Mouse (Mus musculus) urinary bladder, postnatal 10 days (tissue): Measurements from ENCODE around the gene Lrrn4cl.
"Not testable (repeated sequence)": the region's sequence is repeated elsewhere in the genome, so short reads cannot be mapped to it uniquely, and the experiment has no call there.

Experiments used
- DNase-seq: peaks from one replicate; pipeline ENCODE4 v3.0.0; 2022; ENCODE audit warnings: low spot score

Gene Lrrn4cl

GRCm38 (mm10) chr19:8850402-8850901, at the start of gene Lrrn4cl:
Gene Lrrn4cl (plus strand): TSS chr19:8850768.
- no peak for DNase-seq

GRCm38 (mm10) chr19:8802130-8802821, 48.3 kb upstream of the Lrrn4cl start, which contains the start of gene Zbtb3:
Gene Zbtb3 (plus strand): TSS chr19:8802555.
- DNase-seq, result peak; percentile 70

DNA sequence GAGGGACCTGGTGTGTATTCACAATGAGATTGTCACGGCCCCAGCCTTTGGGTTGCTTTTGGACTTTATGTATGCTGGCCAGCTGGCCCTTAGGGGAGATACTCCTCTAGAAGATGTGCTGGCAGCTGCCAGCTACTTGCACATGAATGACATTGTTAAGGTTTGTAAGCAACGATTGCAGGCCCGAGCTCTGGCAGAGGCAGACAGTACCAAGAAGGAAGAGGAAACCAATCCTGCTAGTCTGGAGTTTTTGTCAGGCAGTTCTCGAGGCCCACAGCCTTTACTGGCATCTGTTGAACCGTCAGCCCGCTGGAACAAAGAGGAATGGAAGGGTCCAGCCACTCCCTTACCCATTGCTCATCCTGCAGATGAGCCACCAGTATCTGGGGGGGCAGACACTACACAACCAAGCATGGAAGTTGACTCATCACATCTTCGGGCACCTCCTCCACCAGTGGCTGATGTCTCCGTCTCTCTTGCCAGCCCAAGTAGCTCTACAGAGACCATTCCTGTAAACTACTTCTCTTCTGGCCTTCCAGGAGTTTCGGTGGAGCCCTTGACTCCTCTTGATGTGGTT, 47.3 kb upstream of the Lrrn4cl start:
- no peak for DNase-seq

DNA sequence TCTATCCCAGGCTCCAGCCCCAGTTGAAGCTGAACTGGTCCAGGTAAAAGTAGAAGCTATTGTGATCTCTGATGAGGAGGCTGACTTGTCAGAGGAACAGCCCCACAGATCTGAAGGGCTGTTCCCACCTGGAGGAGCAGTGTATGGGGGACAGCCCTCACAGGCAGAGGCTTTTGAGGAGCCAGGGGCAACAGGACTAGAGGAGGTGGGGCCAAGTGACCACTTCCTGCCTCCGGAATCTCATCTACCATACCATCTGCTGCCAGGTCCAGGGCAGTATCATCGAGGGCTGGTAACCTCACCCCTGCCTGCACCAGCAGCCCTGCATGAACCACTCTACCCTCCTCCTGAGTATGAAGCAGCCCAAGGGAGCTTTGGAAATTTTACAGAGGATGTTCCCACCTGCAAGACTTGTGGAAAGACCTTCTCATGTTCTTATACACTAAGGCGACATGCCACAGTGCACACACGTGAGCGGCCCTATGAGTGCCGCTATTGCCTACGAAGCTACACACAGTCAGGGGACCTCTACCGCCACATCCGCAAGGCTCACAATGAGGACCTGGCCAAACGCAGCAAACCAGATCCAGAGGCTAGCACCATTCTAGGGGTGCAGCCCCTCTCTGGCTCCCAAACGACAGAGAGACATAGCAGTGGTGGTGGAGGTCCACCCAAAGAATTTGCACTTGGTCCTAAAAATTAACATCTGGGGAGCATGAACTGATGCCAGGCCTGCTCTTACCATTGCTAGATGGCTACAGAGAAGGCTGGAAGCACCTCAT, 46.5 kb upstream of the Lrrn4cl start:
- no peak for DNase-seq

- DNase-seq, result no peak
Measured at GRCm38 (mm10) chr19:8806810-8807209, 43.8 kb upstream of the Lrrn4cl start.

- no peak for DNase-seq
Measured at GRCm38 (mm10) chr19:8815812-8816211, 34.8 kb upstream of the Lrrn4cl start.

GRCm38 (mm10) chr19:8817001-8817400, 33.6 kb upstream of the Lrrn4cl start:
- DNase-seq, result no peak

DNA sequence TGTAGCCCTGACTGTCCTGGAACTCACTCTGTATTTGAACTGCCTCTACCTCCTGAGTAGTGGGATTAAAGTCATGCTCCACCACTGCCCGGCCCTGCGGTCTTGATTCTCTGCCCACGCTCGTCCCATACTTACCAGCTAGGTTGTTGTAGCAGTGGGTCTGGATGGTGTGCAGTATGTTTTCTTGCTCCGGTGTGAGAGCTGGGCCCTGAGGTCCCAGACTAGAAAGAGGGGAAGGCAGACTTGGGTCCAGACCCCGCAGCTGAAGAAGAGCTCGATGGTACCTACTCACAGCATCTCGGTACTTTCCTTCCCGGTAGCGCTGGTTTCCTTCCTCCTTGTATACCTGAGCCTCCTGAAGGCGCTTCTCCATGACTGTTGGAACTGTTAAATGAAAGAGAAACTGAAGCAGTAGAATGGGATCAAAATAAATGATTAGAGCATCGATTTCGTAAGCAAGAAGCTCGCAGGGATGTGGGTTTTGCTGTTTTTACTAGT, 32.2 kb upstream of the Lrrn4cl start:
- no peak for DNase-seq

DNA sequence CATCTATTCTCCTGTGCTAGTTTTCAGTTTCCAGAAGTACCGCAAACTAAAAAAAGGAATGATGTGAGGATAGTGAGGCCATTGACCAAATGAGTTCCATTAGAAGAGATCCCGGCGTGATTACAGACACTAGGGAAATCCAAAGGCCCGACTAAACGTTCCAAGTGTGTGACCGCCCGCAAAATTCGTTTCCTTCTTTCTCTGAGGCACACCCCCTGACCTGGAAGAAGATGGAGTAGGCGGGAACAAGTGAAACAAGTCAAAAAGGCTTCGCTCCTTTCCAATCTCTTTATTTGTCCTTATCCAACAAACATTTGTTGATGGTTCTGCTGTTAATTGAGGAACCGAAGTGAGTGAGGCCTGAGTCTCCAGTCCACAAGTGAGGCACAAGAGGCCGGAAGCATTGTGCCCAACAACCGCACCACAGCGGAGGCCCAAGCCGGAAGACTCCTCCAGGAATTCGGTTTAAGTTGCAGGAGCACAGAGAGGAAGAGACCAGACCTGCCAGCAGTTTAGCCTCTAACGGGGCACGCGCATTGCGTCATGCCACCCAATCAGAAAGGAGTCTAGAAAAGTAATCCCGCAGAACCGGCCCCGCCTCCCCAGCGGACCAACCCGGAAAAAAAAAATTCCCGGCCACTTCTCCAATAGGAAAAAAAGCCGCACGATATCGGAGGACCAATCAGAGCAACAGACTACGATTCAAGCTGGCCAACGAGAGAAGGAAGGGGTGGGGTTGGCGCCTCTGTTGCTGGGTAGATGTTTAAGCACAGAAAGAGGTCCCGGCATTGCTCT, 31.6 kb upstream of the Lrrn4cl start, which contains the start of gene Ttc9c:
Gene Ttc9c (minus strand): TSS at position 533 of the 795 bp plus-strand sequence.
- DNase-seq, result peak; percentile 76

DNA sequence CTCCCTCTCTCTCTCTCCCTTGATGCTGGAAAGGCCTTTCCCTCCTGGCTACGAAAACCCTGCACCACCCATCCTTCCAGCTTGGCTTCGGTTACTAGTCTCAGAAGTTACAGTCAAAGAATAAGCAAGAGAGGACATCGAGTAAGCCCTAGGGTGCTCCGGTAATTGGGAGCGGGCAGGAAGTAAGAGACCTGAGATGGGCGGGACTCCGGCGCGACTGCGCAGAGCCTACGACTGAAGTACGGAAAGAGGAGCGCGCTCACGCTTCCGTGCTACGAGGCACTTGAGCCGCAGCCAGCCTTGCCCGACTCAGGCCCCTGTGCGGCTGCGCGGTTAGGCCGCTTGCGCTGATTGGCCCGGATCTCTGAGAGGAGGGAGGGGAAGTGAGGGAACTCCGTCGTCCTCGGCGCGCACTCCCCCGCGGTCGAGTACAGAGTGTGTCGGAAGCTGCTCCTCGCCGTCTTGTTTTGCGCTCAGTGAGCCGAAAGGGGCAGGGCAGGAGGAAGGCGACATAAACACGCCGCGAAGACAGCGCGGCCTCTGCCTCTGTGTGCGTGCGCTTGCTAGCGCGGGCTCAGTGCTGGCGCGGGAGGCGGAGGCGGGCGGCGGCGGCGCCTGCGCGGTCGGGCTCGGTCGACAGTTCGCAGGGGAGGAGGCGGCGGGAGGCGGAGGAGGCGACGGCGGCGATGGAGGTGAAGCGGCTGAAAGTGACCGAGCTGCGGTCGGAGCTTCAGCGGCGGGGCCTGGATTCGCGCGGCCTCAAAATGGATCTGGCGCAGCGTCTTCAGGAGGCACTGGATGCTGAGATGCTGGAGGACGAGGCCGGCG, 30.8 kb upstream of the Lrrn4cl start, which contains the start of gene Hnrnpul2:
Gene Hnrnpul2 (plus strand): TSS at position 415 of the 828 bp plus-strand sequence.
- peak; percentile 93 for DNase-seq

DNA sequence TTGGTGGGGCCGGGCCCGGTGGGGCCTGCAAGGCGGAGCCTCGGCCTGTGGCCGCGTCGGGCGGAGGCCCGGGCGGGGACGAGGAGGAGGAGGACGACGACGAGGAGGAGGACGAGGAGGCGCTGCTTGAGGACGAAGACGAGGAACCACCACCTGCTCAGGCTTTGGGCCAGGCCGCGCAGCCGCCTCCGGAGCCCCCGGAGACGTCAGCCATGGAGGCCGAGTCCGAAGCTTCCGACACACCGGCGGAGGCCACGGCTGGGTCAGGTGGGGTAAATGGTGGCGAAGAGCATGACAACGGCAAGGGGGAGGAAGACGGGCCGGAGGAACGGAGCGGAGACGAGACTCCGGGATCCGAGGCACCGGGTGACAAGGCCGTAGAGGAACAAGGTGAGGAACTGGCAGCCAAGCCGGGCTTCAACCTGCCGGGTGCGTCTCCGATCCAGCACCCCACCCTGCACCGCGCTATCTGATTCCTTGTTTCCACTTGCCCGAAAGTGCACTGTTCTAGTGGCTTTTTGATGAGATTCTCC, 30.1 kb upstream of the Lrrn4cl start:
- no peak for DNase-seq

- no peak for DNase-seq
Measured at GRCm38 (mm10) chr19:8821146-8821545, 29.4 kb upstream of the Lrrn4cl start.

DNA sequence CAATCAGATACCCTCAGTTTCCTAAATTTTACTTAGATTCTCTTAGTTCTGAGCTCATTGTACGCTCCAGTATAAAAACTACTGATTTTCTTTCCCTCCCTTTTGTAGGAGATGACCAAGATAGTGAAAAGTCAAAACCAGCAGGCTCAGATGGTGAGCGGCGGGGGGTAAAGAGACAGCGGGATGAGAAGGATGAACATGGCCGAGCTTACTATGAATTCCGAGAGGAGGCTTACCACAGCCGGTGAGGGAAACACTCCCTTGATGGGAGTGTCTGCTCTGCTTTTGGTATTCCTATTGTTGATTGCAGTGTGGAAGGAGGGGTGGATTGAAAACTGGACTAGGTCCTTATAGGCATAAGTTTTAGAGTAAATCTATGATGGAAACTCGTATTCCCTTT, 27.9 kb upstream of the Lrrn4cl start:
- no peak for DNase-seq

GRCm38 (mm10) chr19:8829660-8830059, 20.9 kb upstream of the Lrrn4cl start, which contains the start of gene AC129217.1:
Gene AC129217.1 (plus strand): TSS chr19:8829773.
- DNase-seq, result no peak

GRCm38 (mm10) chr19:8830664-8831063, 19.9 kb upstream of the Lrrn4cl start:
- no peak for DNase-seq

GRCm38 (mm10) chr19:8831262-8831661, 19.3 kb upstream of the Lrrn4cl start:
- DNase-seq, result no peak

DNA sequence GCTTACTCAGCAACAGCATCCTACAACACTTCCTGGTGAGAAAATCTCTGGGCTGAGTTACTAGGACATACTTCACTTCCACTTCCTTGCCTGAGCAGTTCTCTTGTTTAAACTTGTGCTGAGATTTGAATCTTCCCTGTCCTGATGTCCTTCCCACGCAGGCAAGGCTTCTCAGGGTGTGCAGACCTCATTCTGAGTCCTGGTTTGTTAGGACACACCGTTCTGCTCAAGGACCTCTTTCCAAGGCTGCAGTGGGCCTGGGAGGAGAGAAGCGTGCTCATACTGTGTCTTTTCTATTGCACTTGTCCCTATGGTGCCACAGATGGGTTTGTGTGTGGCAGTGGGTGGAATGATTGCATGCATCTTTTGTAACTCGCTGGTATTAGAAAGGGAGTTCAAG, 17.6 kb upstream of the Lrrn4cl start:
- no peak for DNase-seq

DNA sequence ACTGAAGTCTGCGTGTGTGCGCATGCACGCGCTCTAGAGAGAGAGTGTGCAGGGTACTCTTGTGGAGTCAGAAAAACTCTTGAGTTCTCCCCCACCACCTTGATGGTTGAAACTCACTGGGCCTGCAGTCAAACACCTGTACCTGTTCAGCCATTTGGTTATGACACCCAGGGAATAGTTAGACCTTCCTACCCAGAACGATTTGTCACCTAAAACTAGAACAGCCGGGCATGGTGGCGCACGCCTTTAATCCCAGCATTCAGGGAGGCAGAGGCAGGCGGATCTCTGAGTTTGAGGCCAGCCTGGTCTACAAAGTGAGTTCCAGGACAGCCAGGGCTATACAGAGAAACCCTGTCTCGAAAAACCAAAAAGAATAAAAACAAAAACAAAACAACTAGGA, 14.2 kb upstream of the Lrrn4cl start:
- DNase-seq, result not testable (repeated sequence)

- no peak for DNase-seq
Measured at GRCm38 (mm10) chr19:8837251-8837791, 13.2 kb upstream of the Lrrn4cl start, which contains the start of gene Bscl2. Gene Bscl2 (plus strand): TSS chr19:8837467.
